Mouse (Mus musculus) kidney, embryonic 14.5 days (tissue): ENCODE data around the gene Rbm42. TPM values are rescaled to one million over a fixed set of nuclear protein-coding genes. Genes with fewer than 3 reads are reported as not detected.
A peak's percentile ranks its signal among the peaks of the same experiment; 100 is the strongest.

Experiments
- ATAC-seq: fragments of 200-750 bp; cut with Nextera tagmentation; 2 replicates; pipeline ENCODE4 v1.8.0; 2017; ENCODE audit warnings: moderate number of reproducible peaks, mild to moderate bottlenecking, moderate TSS enrichment, moderate library complexity; ENCODE audit not compliant: low FRiP score, low TSS enrichment
- H3K27ac ChIP-seq: fragments of 300-500 bp; sonication (generic); 2 replicates; pipeline ENCODE4 v1.5.1; 2014; ENCODE audit warnings: low read depth, mild to moderate bottlenecking, low read length, moderate library complexity, mixed read lengths
- H3K27me3 ChIP-seq: fragments of 300-500 bp; sonication (generic); 2 replicates; pipeline ENCODE4 v1.6.1; 2014; ENCODE audit warnings: mild to moderate bottlenecking, low read length; ENCODE audit not compliant: control insufficient read depth, insufficient read depth
- H3K36me3 ChIP-seq: fragments of 300-500 bp; sonication (generic); 2 replicates; pipeline ENCODE4 v1.6.1; 2014; ENCODE audit warnings: low read length, mixed read lengths; ENCODE audit not compliant: control insufficient read depth, insufficient read depth
- H3K4me1 ChIP-seq: fragments of 300-500 bp; sonication (generic); 2 replicates; pipeline ENCODE4 v1.6.1; 2014; ENCODE audit warnings: low read length, mixed read lengths; ENCODE audit not compliant: control insufficient read depth, insufficient read depth
- H3K4me2 ChIP-seq: fragments of 300-500 bp; sonication (generic); replicated peaks from 2 replicates; pipeline ENCODE4 v1.6.1; 2014; ENCODE audit warnings: low read depth, mild to moderate bottlenecking, low read length
- H3K4me3 ChIP-seq: fragments of 300-500 bp; sonication (generic); 2 replicates; pipeline ENCODE4 v1.5.1; 2014; ENCODE audit warnings: mild to moderate bottlenecking, low read length
- H3K9ac ChIP-seq: fragments of 300-500 bp; sonication (generic); 2 replicates; pipeline ENCODE4 v1.6.1; 2014; ENCODE audit warnings: low read depth, mild to moderate bottlenecking, low read length, moderate library complexity
- H3K9me3 ChIP-seq: fragments of 300-500 bp; sonication (generic); 2 replicates; pipeline ENCODE4 v1.6.1; 2016; ENCODE audit warnings: low read length; ENCODE audit not compliant: control insufficient read depth
- WGBS: fragments of 180-500 bp; shearing (Covaris S2); extraction: QIAGEN DNeasy Blood & Tissue Kit; methylation state at CpG from one replicate; pipeline ENCODE4 v1.1.7; 2014; 5-methylcytosine and 5-hydroxymethylcytosine counted together
- polyA plus RNA-seq: library from polyadenylated mRNA; unstranded; fragments of >200 nt; fragmentation: Nextera tagmentation; extraction: Ambion mirVana; gene quantifications from 2 replicates; pipeline ENCODE4 v1.2.1, GENCODE M21; 2014

Rbm42 gene
- polyA plus RNA-seq, 1 experiment from 2014 or later: 111 TPM

DNA sequence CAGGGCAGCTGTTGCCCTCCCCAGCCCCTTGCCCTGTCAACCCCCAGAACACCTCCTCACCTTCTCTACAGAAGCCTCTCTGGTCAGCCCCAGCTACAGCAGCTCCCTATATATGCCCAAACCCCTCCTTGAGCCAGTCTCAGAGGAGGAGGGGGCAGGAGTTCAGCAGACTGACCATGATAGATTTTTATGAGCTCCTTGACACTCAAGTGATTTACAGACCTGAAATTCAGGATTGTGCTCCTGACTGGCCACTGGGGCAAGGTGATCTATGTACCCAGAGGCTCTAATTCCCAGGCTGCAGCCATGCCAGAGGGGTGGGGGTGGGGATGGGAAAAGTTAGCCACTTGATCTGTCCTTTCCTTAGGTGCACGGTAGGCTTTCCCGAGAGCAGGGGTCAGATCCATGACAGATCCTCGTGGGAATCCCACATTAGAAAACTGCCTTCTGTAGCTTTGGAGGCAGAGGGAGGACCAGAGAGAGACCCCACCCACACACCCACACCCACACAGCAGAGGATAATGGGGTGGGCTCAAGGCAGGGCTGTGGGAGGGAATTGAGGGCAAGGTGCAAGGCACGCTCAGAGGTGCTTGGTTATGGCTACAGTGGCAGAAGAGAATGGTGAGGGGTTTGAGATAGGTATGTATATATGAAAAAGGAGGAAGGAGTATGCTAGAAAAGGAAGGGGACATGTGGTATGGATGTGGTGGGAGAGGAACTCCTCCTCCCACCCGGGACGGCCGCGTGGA is 37.3 kb downstream of the Rbm42 start, which contains the start of gene Upk1a:
Gene Upk1a, minus strand, starts transcription at position 194 of the 749 bp plus-strand sequence.
- H3K9me3 ChIP-seq: no peaks in the 10 kb centered on the region
- peak; percentile 54 for ATAC-seq
- no peak within 1 kb of the TSS for H3K4me2 ChIP-seq
- WGBS: 32% methylated on average over 8 of the region's 8 CpGs
- H3K36me3 ChIP-seq: peaks cover 17% of the 10 kb centered on the region
- no peak within 1 kb of the TSS for H3K27ac ChIP-seq
- H3K4me1 ChIP-seq: peaks cover 6% of the 10 kb centered on the region
- no peak within 1 kb of the TSS for H3K4me3 ChIP-seq
- H3K27me3 ChIP-seq: no peaks in the 10 kb centered on the region
- H3K9ac ChIP-seq: no peak within 1 kb of the TSS

DNA sequence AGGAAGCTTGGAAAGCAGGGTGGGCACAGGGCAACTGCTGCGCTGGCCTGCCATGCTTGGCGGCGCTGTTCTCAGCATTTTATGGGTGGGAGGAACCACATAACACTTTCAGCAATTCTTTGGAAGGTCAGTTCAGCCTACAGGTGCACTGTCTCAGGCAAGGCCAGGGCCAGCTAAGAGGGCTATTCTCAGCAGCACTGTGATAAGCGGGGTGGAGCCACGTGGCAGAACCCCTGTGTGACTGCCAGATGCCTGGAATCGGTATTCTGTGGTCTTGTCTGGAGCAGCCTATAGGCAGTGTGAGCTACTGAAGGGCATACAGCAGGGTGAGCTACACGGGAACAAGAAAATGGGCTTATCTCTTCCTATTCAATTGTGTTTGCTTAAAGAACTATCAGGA is 40.1 kb downstream of the Rbm42 start:
- H3K9ac ChIP-seq: no peak overlapping the region
- no peaks in the 10 kb centered on the region for H3K9me3 ChIP-seq
- no peaks in the 10 kb centered on the region for H3K27me3 ChIP-seq
- no peak overlapping the region for H3K4me3 ChIP-seq
- ATAC-seq: no peak
- no peaks in the 10 kb centered on the region for H3K36me3 ChIP-seq
- WGBS: 56% methylated on average over 7 of the region's 7 CpGs
- no peak overlapping the region for H3K4me2 ChIP-seq
- H3K4me1 ChIP-seq: peaks cover 6% of the 10 kb centered on the region
- no peak overlapping the region for H3K27ac ChIP-seq

DNA sequence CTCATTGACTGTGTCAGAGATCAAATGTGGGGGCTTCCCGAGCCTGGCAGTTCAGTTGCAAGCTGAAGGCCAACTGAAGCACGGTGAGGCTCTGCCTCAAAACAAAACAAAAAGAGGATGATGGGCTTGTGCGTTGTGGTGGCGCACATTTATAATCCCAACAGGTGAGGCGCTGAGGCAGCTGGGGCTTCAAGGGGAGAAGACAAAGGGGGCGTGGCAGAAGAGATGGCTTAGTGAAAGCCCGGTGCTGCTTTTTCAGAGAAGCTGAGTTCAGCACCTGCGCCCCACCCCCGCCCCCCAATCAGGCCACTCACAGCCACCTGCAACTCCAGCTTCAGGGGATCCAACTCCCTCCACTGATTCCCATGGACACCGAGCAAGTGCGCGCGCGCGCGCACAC is 41.6 kb downstream of the Rbm42 start:
- no peaks in the 10 kb centered on the region for H3K36me3 ChIP-seq
- no peak for ATAC-seq
- H3K9me3 ChIP-seq: no peaks in the 10 kb centered on the region
- no peak overlapping the region for H3K27ac ChIP-seq
- peaks cover 10% of the 10 kb centered on the region for H3K4me1 ChIP-seq
- no peak overlapping the region for H3K4me3 ChIP-seq
- no peak overlapping the region for H3K4me2 ChIP-seq
- 47% methylated on average over 16 of the region's 16 CpGs for WGBS
- H3K27me3 ChIP-seq: no peaks in the 10 kb centered on the region
- no peak overlapping the region for H3K9ac ChIP-seq

DNA sequence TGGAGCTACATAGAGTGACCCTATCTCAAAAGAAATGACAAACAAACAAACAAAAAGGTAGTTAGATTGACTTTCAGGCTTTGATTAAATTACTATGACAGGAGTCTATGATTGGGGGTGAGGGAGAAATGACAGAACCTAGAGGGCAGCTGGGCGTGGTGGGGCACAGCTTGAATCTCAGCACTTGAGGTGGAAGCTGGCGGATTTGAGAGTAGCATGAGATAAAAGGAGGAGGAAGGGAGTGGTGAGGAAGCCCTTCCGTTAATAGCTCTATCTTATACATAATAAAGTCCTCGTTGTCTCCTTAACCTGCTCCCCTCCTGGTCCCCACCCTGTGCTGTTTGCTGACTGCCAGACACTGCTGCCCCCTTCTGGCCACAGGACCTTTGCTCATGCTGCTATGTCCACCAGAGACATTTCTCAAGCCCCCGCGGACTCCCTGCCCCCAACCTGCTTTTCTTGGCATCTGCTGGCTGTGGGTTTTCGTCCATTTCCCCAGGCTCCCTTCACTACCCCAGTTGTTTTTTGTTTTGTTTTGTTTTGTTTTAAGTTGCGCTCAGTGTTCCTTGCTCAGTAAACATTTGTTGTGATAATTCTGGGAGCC is 42.3 kb downstream of the Rbm42 start:
- no peak overlapping the region for H3K4me3 ChIP-seq
- H3K27me3 ChIP-seq: no peaks in the 10 kb centered on the region
- H3K27ac ChIP-seq: no peak overlapping the region
- no peaks in the 10 kb centered on the region for H3K36me3 ChIP-seq
- no peak overlapping the region for H3K9ac ChIP-seq
- ATAC-seq: peak; percentile 41; the same call in 1 of the 2 replicates
- H3K4me2 ChIP-seq: no peak overlapping the region
- WGBS: 28% methylated on average over 8 of the region's 8 CpGs
- H3K9me3 ChIP-seq: no peaks in the 10 kb centered on the region
- H3K4me1 ChIP-seq: peaks cover 3% of the 10 kb centered on the region; the same call in 1 of the 2 replicates

DNA sequence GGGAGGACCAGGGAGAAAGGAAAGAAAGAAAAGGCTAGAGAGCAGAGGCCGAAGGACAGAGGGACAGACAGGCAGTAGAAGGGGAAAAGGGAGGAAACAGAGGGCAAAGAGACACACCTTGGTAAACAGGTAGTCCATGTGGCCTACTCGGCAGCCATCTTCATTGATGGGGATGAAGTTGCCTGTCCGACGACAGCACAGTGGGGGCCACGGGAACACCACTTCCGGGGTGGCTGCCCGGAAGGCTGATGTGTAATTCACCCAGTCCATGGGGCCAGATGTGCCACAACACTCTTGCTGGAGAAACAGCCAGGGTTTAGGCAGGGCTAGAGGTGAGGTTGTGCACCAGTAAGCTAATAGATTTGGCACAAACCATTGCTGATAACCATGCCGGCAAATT is 45.2 kb downstream of the Rbm42 start:
- no peak overlapping the region for H3K4me2 ChIP-seq
- no peak for ATAC-seq
- no peaks in the 10 kb centered on the region for H3K9me3 ChIP-seq
- no peak overlapping the region for H3K27ac ChIP-seq
- no peak overlapping the region for H3K4me3 ChIP-seq
- no peaks in the 10 kb centered on the region for H3K36me3 ChIP-seq
- 0 out of 2 replicates have a peak, but pooled peaks cover 3% of the 10 kb centered on the region for H3K4me1 ChIP-seq
- H3K9ac ChIP-seq: no peak overlapping the region
- no peaks in the 10 kb centered on the region for H3K27me3 ChIP-seq
- 93% methylated on average over 8 of the region's 8 CpGs for WGBS

DNA sequence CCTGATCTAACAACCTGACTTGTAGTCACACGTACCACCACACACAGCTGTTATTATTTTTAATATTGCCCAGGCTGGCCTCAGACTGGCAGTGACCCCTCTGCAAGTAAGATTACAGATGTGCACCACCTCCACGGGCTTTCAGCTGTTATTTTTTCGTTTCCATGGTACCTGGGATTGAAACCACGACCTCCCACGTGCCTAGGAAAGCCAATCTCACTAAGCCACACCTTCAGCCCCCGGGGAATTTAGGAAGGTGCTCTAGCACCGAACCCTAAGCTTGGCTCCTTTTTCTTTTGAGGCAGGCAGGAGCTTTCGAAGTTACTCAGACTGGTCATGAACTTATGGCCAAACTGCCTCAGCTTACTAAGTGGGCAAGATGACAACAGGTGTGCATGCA is 45.7 kb downstream of the Rbm42 start:
- Histone ChIP-seq H3K9ac (no peak overlapping the region), H3K4me3 (no peak overlapping the region), H3K4me2 (no peak overlapping the region), H3K9me3 (no peaks in the 10 kb centered on the region), H3K36me3 (no peaks in the 10 kb centered on the region), H3K27ac (no peak overlapping the region), H3K27me3 (no peaks in the 10 kb centered on the region), H3K4me1 (0 out of 2 replicates have a peak, but pooled peaks cover 3% of the 10 kb centered on the region)
- ATAC-seq: no peak
- 37% methylated on average over 8 of the region's 8 CpGs for WGBS

DNA sequence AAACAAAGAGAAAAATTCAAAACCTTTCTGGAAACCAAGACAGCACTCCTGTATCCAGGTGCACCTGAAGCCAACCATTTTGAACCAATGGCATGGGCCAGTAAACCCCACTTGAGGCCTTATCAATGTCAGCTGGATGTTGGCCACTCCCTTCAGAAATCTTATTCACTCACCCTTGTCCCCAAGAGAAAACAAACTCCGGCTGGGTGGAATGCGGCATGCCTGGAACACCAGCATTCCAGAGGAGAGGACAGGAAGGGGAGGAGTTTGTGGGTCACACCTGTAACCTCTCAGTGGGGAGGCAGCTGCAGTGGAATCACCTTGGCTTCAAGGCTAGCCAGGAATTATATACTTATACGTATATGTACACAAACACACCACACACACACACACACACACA is 47.5 kb downstream of the Rbm42 start:
- Histone ChIP-seq H3K27ac (no peak overlapping the region), H3K4me1 (0 out of 2 replicates have a peak, but pooled peaks cover 3% of the 10 kb centered on the region), H3K4me3 (no peak overlapping the region), H3K36me3 (no peaks in the 10 kb centered on the region), H3K9ac (no peak overlapping the region), H3K27me3 (no peaks in the 10 kb centered on the region), H3K4me2 (no peak overlapping the region), H3K9me3 (no peaks in the 10 kb centered on the region)
- WGBS: 22% methylated on average over 3 of the region's 3 CpGs
- ATAC-seq: no peak

DNA sequence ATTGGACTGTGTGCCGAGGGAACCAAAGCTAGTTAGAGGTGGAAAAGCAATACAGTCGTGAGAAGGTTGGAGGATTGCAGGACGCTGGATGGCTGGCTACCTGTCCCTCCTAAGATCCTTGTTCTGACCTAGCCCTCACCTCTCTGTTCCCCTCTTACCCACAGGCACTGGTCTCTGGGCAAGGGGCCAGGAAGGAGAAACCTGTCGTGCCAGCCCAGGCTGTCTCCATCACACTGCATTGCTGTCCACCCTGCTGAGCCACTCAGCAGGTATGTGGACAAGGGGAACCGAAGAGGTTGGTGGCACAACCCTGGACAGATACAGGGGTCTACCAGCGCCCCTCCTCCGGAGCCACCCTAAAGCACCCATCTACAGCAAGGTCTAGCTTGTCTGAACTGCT is 49.5 kb downstream of the Rbm42 start:
- Histone ChIP-seq H3K4me1 (0 out of 2 replicates have a peak, but pooled peaks cover 3% of the 10 kb centered on the region), H3K9ac (no peak overlapping the region), H3K9me3 (no peaks in the 10 kb centered on the region), H3K36me3 (no peaks in the 10 kb centered on the region), H3K27me3 (no peaks in the 10 kb centered on the region), H3K27ac (no peak overlapping the region), H3K4me3 (no peak overlapping the region), H3K4me2 (no peak overlapping the region)
- 79% methylated on average over 7 of the region's 7 CpGs for WGBS
- no peak for ATAC-seq

DNA sequence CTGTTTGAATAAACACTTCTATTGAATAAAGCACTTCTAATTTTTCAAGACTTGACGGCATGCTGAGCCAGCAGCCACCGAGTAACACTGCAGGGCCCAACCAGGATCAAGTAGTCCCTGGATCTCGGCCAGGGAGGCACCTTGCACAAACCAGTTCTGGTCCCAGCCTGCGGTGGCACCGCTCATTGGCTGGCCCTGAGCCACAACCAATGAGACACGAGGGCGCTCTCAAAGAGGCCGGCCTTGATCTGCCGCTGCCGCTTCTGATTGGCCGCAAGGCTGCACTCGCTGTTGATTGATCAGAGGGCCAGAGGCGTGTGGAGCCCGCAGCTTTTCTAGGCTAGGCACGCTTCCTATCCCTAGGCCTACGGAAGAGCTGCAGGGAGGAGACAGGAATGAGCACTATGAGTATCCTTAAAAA is 50.2 kb downstream of the Rbm42 start:
- 2% methylated on average over 16 of the region's 16 CpGs for WGBS
- no peak overlapping the region for H3K4me2 ChIP-seq

More for the DNA sequence above, 50.2 kb downstream of the Rbm42 start:
- Histone ChIP-seq H3K27me3 (no peaks in the 10 kb centered on the region), H3K9me3 (no peaks in the 10 kb centered on the region), H3K27ac (no peak overlapping the region), H3K36me3 (no peaks in the 10 kb centered on the region), H3K9ac (no peak overlapping the region), H3K4me1 (0 out of 2 replicates have a peak, but pooled peaks cover 3% of the 10 kb centered on the region), H3K4me3 (no peak overlapping the region)
- peak; percentile 95 for ATAC-seq
